Mouse (Mus musculus) heart, adult 11 months (tissue): Measurements from ENCODE around the gene Ppef2.

Experiments used
- DNase-seq: peaks from one replicate; pipeline ENCODE4 v3.0.0; 2022

Ppef2 gene

GRCm38 (mm10) chr5:92183071-92183830 lies 72.8 kb downstream of the Ppef2 start:
- peak; percentile 70 for DNase-seq
